Mouse (Mus musculus) brain, embryonic 14.5 days (tissue): ENCODE measurements around the gene Nemp2.

Experiments
- CTCF ChIP-seq: fragments of 200-500 bp; IDR thresholded peaks from 2 replicates; pipeline ENCODE4 v1.5.1; 2012; ENCODE audit warnings: inconsistent platforms, mild to moderate bottlenecking, moderate library complexity, borderline replicate concordance; ENCODE audit not compliant: insufficient read depth, insufficient read length; ENCODE audit errors: extremely low read depth
- POLR2A ChIP-seq: fragments of 200-500 bp; IDR thresholded peaks from 2 replicates; pipeline ENCODE4 v1.6.1; 2012; ENCODE audit warnings: mild to moderate bottlenecking, inconsistent platforms, borderline replicate concordance; ENCODE audit not compliant: poor library complexity, insufficient read depth, insufficient read length, severe bottlenecking; ENCODE audit errors: extremely low read depth

DNA sequence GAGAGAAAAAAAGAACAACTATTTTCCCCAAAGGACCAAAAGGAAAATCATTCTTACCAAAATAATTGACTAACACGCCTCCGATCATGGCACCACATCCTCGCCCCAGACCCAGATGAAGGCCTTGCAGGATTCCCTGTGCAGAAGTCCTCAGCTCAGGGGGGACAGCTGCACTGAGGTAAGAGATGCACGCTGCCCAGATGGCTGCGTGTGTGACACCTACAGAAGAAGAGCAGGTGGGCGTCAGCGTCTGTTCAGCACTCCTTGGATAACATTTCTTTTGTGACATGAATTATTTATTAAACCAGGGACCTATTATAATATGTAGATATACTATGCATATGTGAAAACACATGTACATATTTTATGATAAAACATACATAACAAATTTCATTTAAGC, 32.7 kb downstream of the Nemp2 start:
- TF ChIP-seq CTCF (no peak), POLR2A (no peak)
